Mouse (Mus musculus) CH12.LX (cell line): ENCODE data around the gene Tmem97. TPM values are rescaled to one million over a fixed set of nuclear protein-coding genes. Genes with fewer than 3 reads are reported as not detected.

ENCODE experiments used
- DNase-seq: peaks from one replicate; pipeline ENCODE4 v3.0.0-alpha.2; 2013; ENCODE audit errors: extremely low read depth
- H3K27ac ChIP-seq: 2 replicates; pipeline ENCODE4 v1.5.1; 2012; ENCODE audit warnings: low read depth, mild to moderate bottlenecking, control low read depth, moderate library complexity; ENCODE audit not compliant: insufficient read depth
- H3K27me3 ChIP-seq: replicated peaks from 2 replicates; pipeline ENCODE3; 2012; ENCODE audit warnings: inconsistent platforms
- H3K36me3 ChIP-seq, 2 experiments: replicated peaks in 1 of 2; 2 replicates each; pipeline versions ENCODE3 to v1.6.1; 2012; ENCODE audit warnings: inconsistent platforms in 1 of 2, low read length in 1 of 2, mild to moderate bottlenecking in 1 of 2, mixed read lengths in 1 of 2, moderate library complexity in 1 of 2; ENCODE audit not compliant: control insufficient read depth in 1 of 2, insufficient read depth in 1 of 2
- H3K4me1 ChIP-seq, 2 experiments: 2 replicates each; pipeline ENCODE4 v1.6.1; 2012; ENCODE audit warnings: inconsistent platforms in 1 of 2, moderate library complexity in 1 of 2; ENCODE audit not compliant: insufficient read depth in 2 of 2, control insufficient read depth in 1 of 2
- H3K4me2 ChIP-seq: 2 replicates; pipeline ENCODE4 v1.6.1; 2012; ENCODE audit warnings: low read depth, mild to moderate bottlenecking, control low read depth; ENCODE audit not compliant: poor library complexity, insufficient read depth, severe bottlenecking
- H3K4me3 ChIP-seq, 3 experiments: fragments of 150-350 bp in 1 of 3; sonication (generic) in 1 of 3; replicated peaks in 1 of 3; 2 replicates each; pipeline versions ENCODE3 to v1.5.1; 2011 to 2012; ENCODE audit warnings: low read depth in 2 of 3, low read length in 2 of 3, mild to moderate bottlenecking in 2 of 3, moderate library complexity in 2 of 3, control low read depth in 1 of 3, improper control_type of control experiment in 1 of 3, inconsistent platforms in 1 of 3, mixed read lengths in 1 of 3; ENCODE audit not compliant: poor library complexity in 1 of 3
- H3K79me2 ChIP-seq: replicated peaks from 2 replicates; pipeline ENCODE4 v1.6.1; 2012; ENCODE audit warnings: mild to moderate bottlenecking, moderate library complexity; ENCODE audit not compliant: control insufficient read depth, poor library complexity, insufficient read depth, severe bottlenecking; ENCODE audit errors: extremely low read depth
- H3K9ac ChIP-seq: 2 replicates; pipeline ENCODE4 v1.6.1; 2012; ENCODE audit warnings: low read depth, mild to moderate bottlenecking, control low read depth, moderate library complexity; ENCODE audit not compliant: insufficient read depth
- H3K9me3 ChIP-seq: replicated peaks from 2 replicates; pipeline ENCODE3; 2012; ENCODE audit warnings: low read length, inconsistent platforms, mixed read lengths
- BHLHE40 ChIP-seq: IDR thresholded peaks from 2 replicates; pipeline ENCODE4 v1.6.1; 2011; ENCODE audit warnings: mild to moderate bottlenecking, low read depth, low read length, improper control_type of control experiment
- CTCF ChIP-seq, 2 experiments: IDR thresholded peaks in 1 of 2; conservative IDR thresholded peaks in 1 of 2; 2 replicates each; pipeline ENCODE4 v1.5.1; 2011 to 2012; ENCODE audit warnings: low read depth in 2 of 2, low read length in 2 of 2, improper control_type of control experiment in 1 of 2, inconsistent platforms in 1 of 2, mild to moderate bottlenecking in 1 of 2, moderate library complexity in 1 of 2
- HCFC1 ChIP-seq: IDR thresholded peaks from 2 replicates; pipeline ENCODE4 v1.6.1; 2012; ENCODE audit warnings: low read depth, mild to moderate bottlenecking, inconsistent platforms, low read length, improper control_type of control experiment
- IRF4 ChIP-seq: IDR thresholded peaks from 2 replicates; pipeline ENCODE4 v1.6.1; 2014; ENCODE audit warnings: low read depth, mild to moderate bottlenecking, inconsistent platforms, low read length, improper control_type of control experiment
- MEF2A ChIP-seq: IDR thresholded peaks from 2 replicates; pipeline ENCODE4 v1.6.1; 2014; ENCODE audit warnings: low read depth, mild to moderate bottlenecking, inconsistent platforms, low read length, improper control_type of control experiment, borderline replicate concordance
- MXI1 ChIP-seq: IDR thresholded peaks from 2 replicates; pipeline ENCODE4 v1.6.1; 2011; ENCODE audit warnings: mild to moderate bottlenecking, low read depth, low read length, improper control_type of control experiment
- POLR2A ChIP-seq: IDR thresholded peaks from 2 replicates; pipeline ENCODE4 v1.6.1; 2011; ENCODE audit warnings: low read depth, mild to moderate bottlenecking, improper control_type of control experiment, low read length
- POLR2AphosphoS2 ChIP-seq: IDR thresholded peaks from 2 replicates; pipeline ENCODE4 v1.6.1; 2011; ENCODE audit warnings: low read depth, low read length, improper control_type of control experiment
- RAD21 ChIP-seq: IDR thresholded peaks from 2 replicates; pipeline ENCODE4 v1.6.1; 2011; ENCODE audit warnings: low read depth, mild to moderate bottlenecking, low read length, improper control_type of control experiment, moderate library complexity
- SMC3 ChIP-seq: IDR thresholded peaks from 2 replicates; pipeline ENCODE4 v1.6.1; 2011; ENCODE audit warnings: low read depth, low read length, improper control_type of control experiment
- UBTF ChIP-seq: IDR thresholded peaks from 2 replicates; pipeline ENCODE4 v1.6.1; 2012; ENCODE audit warnings: low read depth, mild to moderate bottlenecking, inconsistent platforms, low read length, improper control_type of control experiment, moderate library complexity
- ZKSCAN1 ChIP-seq: IDR thresholded peaks from 2 replicates; pipeline ENCODE4 v1.6.1; 2012; ENCODE audit warnings: low read depth, inconsistent platforms, low read length, improper control_type of control experiment, borderline replicate concordance
- ZNF384 ChIP-seq: IDR thresholded peaks from 2 replicates; pipeline ENCODE4 v1.6.1; 2012; ENCODE audit warnings: low read depth, low read length, improper control_type of control experiment, inconsistent platforms
- dilution Hi-C: fragments of 300-500 bp; cut with MboI; formaldehyde crosslinking; loops from 2 replicates; pipeline ENCODE4 v1.14.3; 2020; ENCODE audit warnings: low sequenced_read_pairs; ENCODE audit not compliant: extremely low pct_unique_long_range_greater_than_20kb, extremely low pct_ligation_motif_present
- in situ Hi-C: fragments of 300-500 bp; cut with MboI; formaldehyde crosslinking; loops from 3 replicates; pipeline ENCODE4 v1.14.3; 2019; ENCODE audit warnings: low sequenced_read_pairs, low pct_ligation_motif_present, low pct_unique_long_range_greater_than_20kb, mixed read lengths
- polyA plus RNA-seq: library from polyadenylated mRNA; unstranded; fragments of >175 nt; gene quantifications from 2 replicates; pipeline ENCODE4 v1.2.1, GENCODE M21; 2012; ENCODE audit warnings: low read depth; ENCODE audit not compliant: insufficient read length
- total RNA-seq, 2 experiments: library from RNA; depleted of rRNA; stranded (reverse); fragments of 300-350 nt in 1 of 2; fragments of >200 nt in 1 of 2; gene quantifications; 2 replicates each; pipeline ENCODE4 v1.2.3; 2012 to 2014

Tmem97 gene
- total and polyA plus RNA-seq, 3 experiments: 213 to 347 (median 268) TPM

- TF ChIP-seq UBTF: peak; percentile 63; the same call in 1 of the 2 replicates
These were observed 38.3 kb downstream of the Tmem97 start, which contains the start of the genes Tmem199 and Poldip2 (continued) for GRCm38 (mm10) chr11:78512025-78512957.

- TF ChIP-seq BHLHE40 (no peak), ZKSCAN1 (no peak), ZNF384 (peak; percentile 92), CTCF (conservative IDR thresholded peaks at IDR 0.05 in 1 of 2, IDR thresholded peaks at IDR 0.05 in 1 of 2; ENCODE audit: low read depth in 2 of 2, low read length in 2 of 2) (peak; percentile 42 to 72; a peak in 3 of 4 replicates), SMC3 (peak; percentile 54), RAD21 (peak; percentile 46), HCFC1 (no peak)
- Histone ChIP-seq H3K4me1 (peaks cover 0 to 21% of the 10 kb centered on the region in 2 experiments; a peak in 2 of 4 replicates), H3K27ac (no peak overlapping the region), H3K27me3 (no peaks in the 10 kb centered on the region), H3K4me2 (no peak overlapping the region), H3K36me3 (peaks cover 41 to 65% of the 10 kb centered on the region in 2 experiments), H3K9me3 (no peaks in the 10 kb centered on the region), H3K79me2 (peaks cover 25% of the 10 kb centered on the region), H3K4me3 (no peak overlapping the region), H3K9ac (no peak overlapping the region)
- peak; percentile 69 for DNase-seq
- in situ Hi-C loops (no loop called here), dilution Hi-C loops (no loop called here)
These were observed 41.4 kb downstream of the Tmem97 start for GRCm38 (mm10) chr11:78509148-78509547.

GRCm38 (mm10) chr11:78505430-78505829, 45.1 kb downstream of the Tmem97 start:
- Histone ChIP-seq H3K27ac (no peak overlapping the region), H3K4me1 (no peaks in the 10 kb centered on the region; a peak in 1 of 4 replicates), H3K79me2 (no peaks in the 10 kb centered on the region), H3K9me3 (no peaks in the 10 kb centered on the region), H3K27me3 (peaks cover 3% of the 10 kb centered on the region), H3K9ac (no peak overlapping the region), H3K36me3 (peaks cover 41 to 73% of the 10 kb centered on the region in 2 experiments), H3K4me2 (no peak overlapping the region), H3K4me3 (no peak overlapping the region)
- DNase-seq: no peak
- TF ChIP-seq POLR2A (0 out of 2 replicates have a peak, but pooled peaks have one; percentile 7), IRF4 (no peak), MXI1 (no peak), BHLHE40 (no peak), POLR2AphosphoS2 (0 out of 2 replicates have a peak, but pooled peaks have one; percentile 18), MEF2A (no peak)
- dilution Hi-C loops (no loop called here), in situ Hi-C loops (no loop called here)
